In the genomic region with DNA sequence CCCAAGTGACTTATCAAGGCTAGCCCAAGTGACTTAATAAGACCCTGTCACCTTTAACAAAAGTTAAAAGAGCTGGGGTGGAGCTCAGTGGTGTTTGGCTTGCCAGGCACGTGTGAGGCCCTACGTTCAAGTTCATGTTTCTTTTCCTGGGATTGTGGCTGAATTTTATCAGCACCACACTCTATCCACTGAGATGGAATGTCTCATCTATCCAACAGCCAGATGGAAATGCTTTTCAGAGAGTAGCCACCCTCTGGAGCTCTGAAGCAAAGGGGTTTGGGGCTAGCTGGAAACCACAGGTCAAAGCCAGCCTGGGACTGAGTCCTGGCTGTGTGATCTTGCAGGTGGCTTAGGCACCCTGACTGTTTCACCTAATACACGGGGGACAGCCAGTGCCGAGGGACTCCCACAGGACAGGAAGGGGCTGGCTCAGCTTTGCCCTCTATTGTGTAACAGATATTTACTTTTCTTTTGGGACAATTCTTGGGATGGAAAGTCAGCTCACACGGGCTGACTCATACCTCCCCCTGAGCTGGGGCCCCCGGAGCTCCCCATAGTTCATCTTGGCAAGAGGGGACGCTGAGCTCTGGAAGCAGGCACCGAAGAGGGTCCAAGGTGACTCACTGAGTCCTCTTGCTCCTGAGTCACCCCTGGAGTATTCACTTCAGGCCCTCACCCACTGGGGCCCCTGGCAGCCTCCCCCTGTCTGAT, we compare ENCODE assay signal across 8 mouse cellular contexts. TPM values are rescaled to one million over a fixed set of nuclear protein-coding genes. Genes with fewer than 3 reads are reported as not detected.
DNase-seq lines count a peak whose midpoint lies in the region; ATAC-seq and TF ChIP-seq lines count a peak whose summit lies in the region.
"Had no signal": no experiment of that assay in that cellular context is flagged by ENCODE, and none has a peak within 500 bp of the region (broad histone marks: within the 10 kb centered on the region; RNA-seq: fewer than 3 reads in every experiment).

No protein-coding gene starts in this region.

- no peak for DNase-seq in layer of hippocampus, adult 2 months (ENCODE audit: low spot score in 2 of 2)
- no peak for DNase-seq in layer of hippocampus, adult 11-12 months (ENCODE audit: low spot score)
- peak; percentile 20 for DNase-seq in adrenal gland, postnatal 25 days
- DNase-seq in heart, postnatal 25 days (ENCODE audit: low spot score): peak; percentile 63
- DNase-seq in forebrain, embryonic 10.5 days (ENCODE audit: extremely low spot score, low spot score): no peak
- DNase-seq in c-Kit-positive CD71-positive TER-119-positive erythroid progenitor cells, embryonic 14.5 days (ENCODE audit: low spot score): no peak

- H3K9me3 ChIP-seq in stomach, embryonic 15.5 days: no peaks in the 10 kb centered on the region
- H3K9me3 ChIP-seq in forebrain, embryonic 10.5 days: no peaks in the 10 kb centered on the region

- no peak overlapping the region for H3K4me3 ChIP-seq in layer of hippocampus, adult 2 months
- no peak overlapping the region for H3K4me3 ChIP-seq in stomach, embryonic 15.5 days (replicated peaks)
- no peak overlapping the region for H3K4me3 ChIP-seq in forebrain, embryonic 10.5 days

- peaks cover 34% of the 10 kb centered on the region for H3K4me1 ChIP-seq in stomach, embryonic 15.5 days
- peaks cover 34% of the 10 kb centered on the region for H3K4me1 ChIP-seq in forebrain, embryonic 10.5 days

- no peak overlapping the region for H3K4me2 ChIP-seq in stomach, embryonic 15.5 days

- no peak for TF ChIP-seq CTCF in layer of hippocampus, adult 2 months (conservative IDR thresholded peaks at IDR 0.05)

- H3K27me3 ChIP-seq in stomach, embryonic 15.5 days (replicated peaks): peaks cover 28% of the 10 kb centered on the region
- peaks cover 54% of the 10 kb centered on the region for H3K27me3 ChIP-seq in forebrain, embryonic 10.5 days (ENCODE audit: poor library complexity, severe bottlenecking)

- peak; percentile 5; the same call in 1 of the 2 replicates for ATAC-seq in stomach, embryonic 15.5 days (ENCODE audit: insufficient read depth, low FRiP score, low read depth)

- no peak overlapping the region for H3K9ac ChIP-seq in stomach, embryonic 15.5 days

- H3K36me3 ChIP-seq in stomach, embryonic 15.5 days: no peaks in the 10 kb centered on the region
- H3K36me3 ChIP-seq in forebrain, embryonic 10.5 days (replicated peaks): no peaks in the 10 kb centered on the region

- 58% methylated on average over 8 of the region's 8 CpGs for WGBS in stomach, embryonic 15.5 days
- 80% methylated on average over 8 of the region's 8 CpGs for WGBS in forebrain, embryonic 10.5 days

- intact Hi-C loops in heart, postnatal 25 days (cut with DNase I): no loop called here

- H3K27ac ChIP-seq in layer of hippocampus, adult 2 months: peak overlapping the region; percentile 67
- peak overlapping the region; percentile 89 for H3K27ac ChIP-seq in stomach, embryonic 15.5 days
- no peak overlapping the region for H3K27ac ChIP-seq in forebrain, embryonic 10.5 days
- H3K27ac ChIP-seq: macrophage had no signal

RNA-seq across cellular contexts. Expression of a gene that starts 3.5 kb away (rescaled TPM):
- 1 to 10 TPM; 2.8 to 4.5 TPM for total RNA-seq in layer of hippocampus, adult 2 months (2021)
- 1.5 and 2.2 TPM in 2 replicates for total RNA-seq in adrenal gland, postnatal 25 days (2021)
- total RNA-seq in heart, postnatal 25 days (2021): 1 to 10 TPM; 3.8 to 5.0 TPM
- 15.5 and 28.2 TPM in 2 replicates for polyA plus RNA-seq in stomach, embryonic 15.5 days (2015; fragmentation: Nextera tagmentation; extraction: Ambion mirVana)
- polyA plus RNA-seq in forebrain, embryonic 10.5 days (2016; fragmentation: Nextera tagmentation; extraction: Ambion mirVana): 0.81 and 0.95 TPM in 2 replicates
- polyA plus RNA-seq: macrophage had no signal

RNA-seq across cellular contexts. Expression of a gene that starts 11.2 kb away (rescaled TPM):
- total RNA-seq in layer of hippocampus, adult 2 months (2021): 1 to 10 TPM; 5.3 to 6.7 TPM
- total RNA-seq in adrenal gland, postnatal 25 days (2021): 0.15 TPM in 1 of 2 replicates, not detected in the other
- under 1 TPM; 0.70 to 0.86 TPM for total RNA-seq in heart, postnatal 25 days (2021)
- 0.05 and 0.14 TPM in 2 replicates for polyA plus RNA-seq in stomach, embryonic 15.5 days (2015; fragmentation: Nextera tagmentation; extraction: Ambion mirVana)
- 0.09 and 0.14 TPM in 2 replicates for polyA plus RNA-seq in forebrain, embryonic 10.5 days (2016; fragmentation: Nextera tagmentation; extraction: Ambion mirVana)
- polyA plus RNA-seq: macrophage had no signal

Comparison
In these comparisons a context has a peak if more than half of its experiments do, and no peak if none do; other contexts are left out.
1. DNase-seq: peak in adrenal gland, postnatal 25 days (single experiment) and heart, postnatal 25 days (single experiment); none in layer of hippocampus, adult 2 months (0 of 2), layer of hippocampus, adult 11-12 months (single experiment), forebrain, embryonic 10.5 days (single experiment) and c-Kit-positive CD71-positive TER-119-positive erythroid progenitor cells, embryonic 14.5 days (single experiment).